ENCODE assay signal across 12 mouse cellular contexts in the genomic region with DNA sequence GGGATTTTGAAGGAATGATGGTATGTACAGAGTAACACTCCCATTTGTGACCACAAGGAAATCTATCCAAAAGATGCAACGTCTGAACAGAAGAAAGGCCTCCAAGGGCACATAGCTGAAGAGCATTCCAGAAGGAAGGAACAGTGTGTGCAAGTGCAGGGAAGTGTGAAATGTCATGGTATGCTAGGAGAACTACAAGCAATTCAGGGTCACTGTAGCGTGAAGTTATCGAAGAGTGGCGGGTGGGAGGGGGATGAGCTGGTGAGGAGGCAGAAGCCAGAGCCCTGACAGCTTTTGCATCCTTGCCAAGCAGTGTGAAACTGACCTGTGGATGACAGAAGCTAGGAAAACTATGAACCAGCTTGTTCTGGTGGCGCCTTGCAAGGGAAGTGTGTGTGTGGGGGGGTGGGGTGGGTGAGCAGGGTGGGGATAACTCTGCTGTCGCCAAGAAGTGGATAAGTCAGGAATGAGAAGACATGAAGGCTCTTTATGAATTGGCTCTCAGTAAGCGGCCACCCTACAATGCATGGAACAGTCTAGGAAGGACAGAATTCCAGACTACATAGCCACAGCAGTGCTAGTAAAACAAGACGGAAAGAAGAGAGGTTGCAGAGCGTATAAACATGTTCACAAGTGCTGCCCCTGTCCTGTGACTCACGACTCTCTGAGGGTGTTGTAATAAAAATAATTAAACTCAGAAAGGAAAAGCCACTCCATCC.
DNase-seq lines count a peak whose midpoint lies in the region; ATAC-seq lines count a peak whose summit lies in the region.
"Had no signal": no experiment of that assay in that cellular context is flagged by ENCODE, and none has a peak within 500 bp of the region (broad histone marks: within the 10 kb centered on the region; RNA-seq: fewer than 3 reads in every experiment).

No protein-coding gene starts in this region.

- DNase-seq in Muller cell, postnatal 12 days (ENCODE audit: inconsistent ontology term), result peak; percentile 98
- peak; percentile 64 for DNase-seq in embryo, embryonic 10.5 days (ENCODE audit: low spot score)
- DNase-seq in lung, postnatal 36 days, result peak; percentile 11
- no peak for DNase-seq in heart, postnatal 14 days
- DNase-seq in adrenal gland, postnatal 14 days, result no peak
- DNase-seq in thymus, postnatal 14 days, result no peak
- DNase-seq: adrenal gland, adult 2 months; cerebellum, adult 18-20 months; liver, embryonic 13.5 days had no signal

- ATAC-seq in hindbrain, embryonic 15.5 days (ENCODE audit: low FRiP score, low read depth), result peak; percentile 81
- ATAC-seq in frontal cortex, adult (ENCODE audit: low TSS enrichment), result no peak

- no peaks in the 10 kb centered on the region for H3K36me3 ChIP-seq in hindbrain, embryonic 15.5 days
- H3K36me3 ChIP-seq: liver, embryonic 13.5 days had no signal

- no peak overlapping the region for H3K9ac ChIP-seq in hindbrain, embryonic 15.5 days
- H3K9ac ChIP-seq: liver, embryonic 13.5 days had no signal

- no peaks in the 10 kb centered on the region for H3K27me3 ChIP-seq in hindbrain, embryonic 15.5 days
- H3K27me3 ChIP-seq: liver, embryonic 13.5 days had no signal

- 0 out of 2 replicates have a peak, but pooled peaks cover 1% of the 10 kb centered on the region for H3K4me1 ChIP-seq in hindbrain, embryonic 15.5 days (replicated peaks)
- H3K4me1 ChIP-seq: liver, embryonic 13.5 days had no signal

- 40% methylated on average over 10 of the region's 10 CpGs for WGBS in hindbrain, embryonic 15.5 days

- no peaks in the 10 kb centered on the region for H3K9me3 ChIP-seq in hindbrain, embryonic 15.5 days
- H3K9me3 ChIP-seq: liver, embryonic 13.5 days had no signal

- no peak overlapping the region for H3K27ac ChIP-seq in hindbrain, embryonic 15.5 days (replicated peaks)
- H3K27ac ChIP-seq: liver, embryonic 13.5 days had no signal

- intact Hi-C loops in heart, postnatal 14 days (cut with DNase I), result no loop called here

- H3K4me2 ChIP-seq in hindbrain, embryonic 15.5 days, result no peak overlapping the region
- H3K4me2 ChIP-seq: liver, embryonic 13.5 days had no signal

- H3K4me3 ChIP-seq in hindbrain, embryonic 15.5 days, result no peak overlapping the region
- H3K4me3 ChIP-seq: liver, embryonic 13.5 days; myocyte had no signal

Comparison
In these comparisons a context has a peak if more than half of its experiments do, and no peak if none do; other contexts are left out.
1. DNase-seq: peak in Muller cell, postnatal 12 days (single experiment), embryo, embryonic 10.5 days (single experiment) and lung, postnatal 36 days (single experiment); none in heart, postnatal 14 days (0 of 2), adrenal gland, postnatal 14 days (single experiment) and thymus, postnatal 14 days (single experiment).